Mouse (Mus musculus) spleen, postnatal 10 days (tissue): ENCODE results near the gene Egfem1.

Experiments used
- DNase-seq, 2 experiments: peaks; one replicate each; pipeline ENCODE4 v3.0.0; 2021 to 2022; ENCODE audit warnings: low spot score in 2 of 2

Gene Egfem1

GRCm38 (mm10) chr3:29342223-29342791 lies 260.5 kb downstream of the Egfem1 start:
- DNase-seq: no peak

- DNase-seq: no peak
These were observed 264.0 kb downstream of the Egfem1 start for GRCm38 (mm10) chr3:29345805-29346204.

GRCm38 (mm10) chr3:29366907-29367306 lies 285.1 kb downstream of the Egfem1 start:
- DNase-seq: no peak

- no peak for DNase-seq
These were observed 288.7 kb downstream of the Egfem1 start for GRCm38 (mm10) chr3:29370519-29370918.

GRCm38 (mm10) chr3:29381255-29381654 lies 299.4 kb downstream of the Egfem1 start:
- no peak for DNase-seq

GRCm38 (mm10) chr3:29399064-29399463 lies 317.2 kb downstream of the Egfem1 start:
- no peak for DNase-seq

- DNase-seq: no peak
These were observed 339.8 kb downstream of the Egfem1 start for GRCm38 (mm10) chr3:29421634-29422033.

- no peak for DNase-seq
These were observed 350.6 kb downstream of the Egfem1 start for GRCm38 (mm10) chr3:29432109-29433091.

- no peak for DNase-seq
These were observed 361.2 kb downstream of the Egfem1 start for GRCm38 (mm10) chr3:29443024-29443423.

- no peak for DNase-seq
These were observed 362.8 kb downstream of the Egfem1 start for GRCm38 (mm10) chr3:29444661-29445060.

- no peak for DNase-seq
These were observed 364.3 kb downstream of the Egfem1 start for GRCm38 (mm10) chr3:29446081-29446480.

GRCm38 (mm10) chr3:29448829-29449406 lies 367.1 kb downstream of the Egfem1 start:
- no peak for DNase-seq

- DNase-seq: no peak
These were observed 416.4 kb downstream of the Egfem1 start for GRCm38 (mm10) chr3:29498211-29498610.

GRCm38 (mm10) chr3:29499188-29499587 lies 417.4 kb downstream of the Egfem1 start:
- DNase-seq: no peak

- DNase-seq: no peak
These were observed 443.6 kb downstream of the Egfem1 start for GRCm38 (mm10) chr3:29525298-29525962.

- DNase-seq: no peak
These were observed 444.1 kb downstream of the Egfem1 start for GRCm38 (mm10) chr3:29525963-29526301.

- DNase-seq: no peak
These were observed 457.4 kb downstream of the Egfem1 start for GRCm38 (mm10) chr3:29539211-29539610.

GRCm38 (mm10) chr3:29539902-29540301 lies 458.1 kb downstream of the Egfem1 start:
- no peak for DNase-seq

- DNase-seq: no peak
These were observed 459.8 kb downstream of the Egfem1 start for GRCm38 (mm10) chr3:29541477-29542079.

GRCm38 (mm10) chr3:29544056-29544455 lies 462.2 kb downstream of the Egfem1 start:
- DNase-seq: no peak

- DNase-seq: no peak
These were observed 481.3 kb downstream of the Egfem1 start for GRCm38 (mm10) chr3:29563171-29563570.
